Mouse (Mus musculus): ENCODE measurements at regions not wholly inside any gene's neighbourhood (a gene's known extent, or its start where the extent isn't known, plus 50 kb on each side); places are given as distances from the start of the nearest gene placed in this dataset.

- Histone ChIP-seq H3K9me3 (ENCODE audit: control insufficient read depth, low read length) (no peaks in the 10 kb centered on the region), H3K4me1 (replicated peaks; ENCODE audit: control insufficient read depth, insufficient read depth) (no peaks in the 10 kb centered on the region), H3K4me2 (replicated peaks; ENCODE audit: low read depth) (no peak overlapping the region), H3K27me3 (ENCODE audit: control insufficient read depth, insufficient read depth, low read length) (no peaks in the 10 kb centered on the region), H3K4me3 (ENCODE audit: low read depth, low read length) (no peak overlapping the region), H3K36me3 (ENCODE audit: control insufficient read depth, insufficient read depth, low read length) (no peaks in the 10 kb centered on the region), H3K9ac (ENCODE audit: low read length) (no peak overlapping the region), H3K27ac (replicated peaks) (no peak overlapping the region)
- 63% methylated on average over 5 of the region's 5 CpGs for WGBS
- no peak for TF ChIP-seq EP300 (optimal IDR thresholded peaks at IDR 0.05)
- no peak for TF ChIP-seq CTCF (IDR thresholded peaks at IDR 0.05; ENCODE audit: low read depth)
- DNase-seq (ENCODE audit: low spot score): no peak
- no peak for ATAC-seq (ENCODE audit: low FRiP score, low TSS enrichment)
Measured at GRCm38 (mm10) chr4:83957217-83957692, 431.9 kb downstream of the Ccdc171 start.

- no peaks in the 10 kb centered on the region for H3K9me3 ChIP-seq (ENCODE audit: control insufficient read depth, low read length)
- H3K27me3 ChIP-seq (ENCODE audit: control insufficient read depth, insufficient read depth, low read length): no peaks in the 10 kb centered on the region
- no peak for DNase-seq (ENCODE audit: low spot score)
- no peak overlapping the region for H3K9ac ChIP-seq (ENCODE audit: low read length)
- H3K4me1 ChIP-seq (replicated peaks; ENCODE audit: control insufficient read depth, insufficient read depth): no peaks in the 10 kb centered on the region
- 75% methylated on average over 1 of the region's 1 CpGs for WGBS
- TF ChIP-seq EP300 (optimal IDR thresholded peaks at IDR 0.05) (no peak), CTCF (IDR thresholded peaks at IDR 0.05; ENCODE audit: low read depth) (no peak)
- H3K36me3 ChIP-seq (ENCODE audit: control insufficient read depth, insufficient read depth, low read length): no peaks in the 10 kb centered on the region
- no peak overlapping the region for H3K4me3 ChIP-seq (ENCODE audit: low read depth, low read length)
- ATAC-seq (ENCODE audit: low FRiP score, low TSS enrichment): no peak
- no peak overlapping the region for H3K4me2 ChIP-seq (replicated peaks; ENCODE audit: low read depth)
- H3K27ac ChIP-seq (replicated peaks): no peak overlapping the region
Measured at GRCm38 (mm10) chr4:83966898-83967297, 441.6 kb downstream of the Ccdc171 start.

- Histone ChIP-seq H3K4me1 (replicated peaks; ENCODE audit: control insufficient read depth, insufficient read depth) (no peaks in the 10 kb centered on the region), H3K4me3 (ENCODE audit: low read depth, low read length) (no peak overlapping the region), H3K27ac (replicated peaks) (no peak overlapping the region), H3K36me3 (ENCODE audit: control insufficient read depth, insufficient read depth, low read length) (no peaks in the 10 kb centered on the region), H3K9me3 (ENCODE audit: control insufficient read depth, low read length) (no peaks in the 10 kb centered on the region), H3K9ac (ENCODE audit: low read length) (no peak overlapping the region), H3K27me3 (ENCODE audit: control insufficient read depth, insufficient read depth, low read length) (no peaks in the 10 kb centered on the region), H3K4me2 (replicated peaks; ENCODE audit: low read depth) (no peak overlapping the region)
- ATAC-seq (ENCODE audit: low FRiP score, low TSS enrichment): no peak
- DNase-seq (ENCODE audit: low spot score): no peak
- TF ChIP-seq EP300 (optimal IDR thresholded peaks at IDR 0.05): no peak
- TF ChIP-seq CTCF (IDR thresholded peaks at IDR 0.05; ENCODE audit: low read depth): no peak
- 85% methylated on average over 4 of the region's 4 CpGs for WGBS
Measured at GRCm38 (mm10) chr4:83973162-83973561, 447.8 kb downstream of the Ccdc171 start.

- no peaks in the 10 kb centered on the region for H3K4me1 ChIP-seq (replicated peaks; ENCODE audit: control insufficient read depth, insufficient read depth)
- H3K36me3 ChIP-seq (ENCODE audit: control insufficient read depth, insufficient read depth, low read length): no peaks in the 10 kb centered on the region
- TF ChIP-seq CTCF (IDR thresholded peaks at IDR 0.05; ENCODE audit: low read depth): no peak
- TF ChIP-seq EP300 (optimal IDR thresholded peaks at IDR 0.05): no peak
- no peak overlapping the region for H3K9ac ChIP-seq (ENCODE audit: low read length)
- H3K27me3 ChIP-seq (ENCODE audit: control insufficient read depth, insufficient read depth, low read length): no peaks in the 10 kb centered on the region
- no peaks in the 10 kb centered on the region for H3K9me3 ChIP-seq (ENCODE audit: control insufficient read depth, low read length)
- no peak overlapping the region for H3K4me3 ChIP-seq (ENCODE audit: low read depth, low read length)
- no peak overlapping the region for H3K27ac ChIP-seq (replicated peaks)
- ATAC-seq (ENCODE audit: low FRiP score, low TSS enrichment) (no peak), DNase-seq (ENCODE audit: low spot score) (no peak)
- H3K4me2 ChIP-seq (replicated peaks; ENCODE audit: low read depth): no peak overlapping the region
- WGBS: 71% methylated on average over 7 of the region's 7 CpGs
Measured at GRCm38 (mm10) chr4:83974214-83975012, 449.1 kb downstream of the Ccdc171 start.

GRCm38 (mm10) chr4:83975569-83975968, 450.2 kb downstream of the Ccdc171 start:
- H3K4me3 ChIP-seq (ENCODE audit: low read depth, low read length): no peak overlapping the region
- DNase-seq (ENCODE audit: low spot score) (no peak), ATAC-seq (ENCODE audit: low FRiP score, low TSS enrichment) (no peak)
- TF ChIP-seq CTCF (IDR thresholded peaks at IDR 0.05; ENCODE audit: low read depth) (no peak), EP300 (optimal IDR thresholded peaks at IDR 0.05) (no peak)
- no peak overlapping the region for H3K4me2 ChIP-seq (replicated peaks; ENCODE audit: low read depth)
- no peak overlapping the region for H3K27ac ChIP-seq (replicated peaks)
- no peak overlapping the region for H3K9ac ChIP-seq (ENCODE audit: low read length)
- H3K4me1 ChIP-seq (replicated peaks; ENCODE audit: control insufficient read depth, insufficient read depth): no peaks in the 10 kb centered on the region
- 54% methylated on average over 5 of the region's 5 CpGs for WGBS
- H3K36me3 ChIP-seq (ENCODE audit: control insufficient read depth, insufficient read depth, low read length): no peaks in the 10 kb centered on the region
- H3K9me3 ChIP-seq (ENCODE audit: control insufficient read depth, low read length): no peaks in the 10 kb centered on the region
- no peaks in the 10 kb centered on the region for H3K27me3 ChIP-seq (ENCODE audit: control insufficient read depth, insufficient read depth, low read length)

- H3K27ac ChIP-seq (replicated peaks): no peak overlapping the region
- WGBS: 40% methylated on average over 12 of the region's 12 CpGs
- no peaks in the 10 kb centered on the region for H3K9me3 ChIP-seq (ENCODE audit: control insufficient read depth, low read length)
- H3K9ac ChIP-seq (ENCODE audit: low read length): no peak overlapping the region
- no peaks in the 10 kb centered on the region for H3K36me3 ChIP-seq (ENCODE audit: control insufficient read depth, insufficient read depth, low read length)
- H3K4me1 ChIP-seq (replicated peaks; ENCODE audit: control insufficient read depth, insufficient read depth): no peaks in the 10 kb centered on the region
- H3K4me3 ChIP-seq (ENCODE audit: low read depth, low read length): no peak overlapping the region
- H3K4me2 ChIP-seq (replicated peaks; ENCODE audit: low read depth): no peak overlapping the region
- ATAC-seq (ENCODE audit: low FRiP score, low TSS enrichment) (no peak), DNase-seq (ENCODE audit: low spot score) (no peak)
- no peaks in the 10 kb centered on the region for H3K27me3 ChIP-seq (ENCODE audit: control insufficient read depth, insufficient read depth, low read length)
- TF ChIP-seq EP300 (optimal IDR thresholded peaks at IDR 0.05): no peak
- no peak for TF ChIP-seq CTCF (IDR thresholded peaks at IDR 0.05; ENCODE audit: low read depth)
Measured at GRCm38 (mm10) chr4:83976067-83976466, 450.7 kb downstream of the Ccdc171 start.

All from stomach, postnatal 0 days (tissue).